Mouse (Mus musculus): ENCODE measurements around the gene Stap2.

Gene Stap2

GRCm38 (mm10) chr17:56024476-56024875 is 19.1 kb upstream of the Stap2 start:
- DNase-seq, result no peak

GRCm38 (mm10) chr17:56023386-56023785 is 18.0 kb upstream of the Stap2 start:
- DNase-seq, result peak; percentile 44

GRCm38 (mm10) chr17:56022989-56023290 is 17.6 kb upstream of the Stap2 start:
- DNase-seq, result no peak

GRCm38 (mm10) chr17:56022131-56022988 is 17.0 kb upstream of the Stap2 start:
- DNase-seq, result peak; percentile 28

- peak; percentile 76 for DNase-seq
These were observed 16.0 kb upstream of the Stap2 start for GRCm38 (mm10) chr17:56021161-56021910.

- DNase-seq, result peak; percentile 47
These were observed 15.2 kb upstream of the Stap2 start for GRCm38 (mm10) chr17:56020400-56021084.

GRCm38 (mm10) chr17:56018347-56019131 is 13.2 kb upstream of the Stap2 start:
- DNase-seq, result peak; percentile 90

- no peak for DNase-seq
These were observed 12.5 kb upstream of the Stap2 start for GRCm38 (mm10) chr17:56017848-56018247.

- no peak for DNase-seq
These were observed 11.7 kb upstream of the Stap2 start for GRCm38 (mm10) chr17:56016793-56017785.

GRCm38 (mm10) chr17:56016382-56016781 is 11.0 kb upstream of the Stap2 start:
- no peak for DNase-seq

GRCm38 (mm10) chr17:56015293-56015692 is 9.9 kb upstream of the Stap2 start:
- DNase-seq, result no peak

GRCm38 (mm10) chr17:56011441-56011840 is 6.1 kb upstream of the Stap2 start:
- no peak for DNase-seq

- DNase-seq, result peak; percentile 93
These were observed 5.3 kb upstream of the Stap2 start for GRCm38 (mm10) chr17:56010681-56011080.

- no peak for DNase-seq
These were observed 4.9 kb upstream of the Stap2 start for GRCm38 (mm10) chr17:56010255-56010654.

- no peak for DNase-seq
These were observed 4.5 kb upstream of the Stap2 start for GRCm38 (mm10) chr17:56009962-56010240.

- DNase-seq, result peak; percentile 93
These were observed 3.9 kb upstream of the Stap2 start for GRCm38 (mm10) chr17:56009088-56009961.

GRCm38 (mm10) chr17:56008356-56009087 is 3.1 kb upstream of the Stap2 start:
- peak; percentile 87 for DNase-seq

- no peak for DNase-seq
These were observed 2.3 kb upstream of the Stap2 start for GRCm38 (mm10) chr17:56007444-56008355.

GRCm38 (mm10) chr17:56006956-56007355 is 1.6 kb upstream of the Stap2 start:
- no peak for DNase-seq
